ENCODE assay signal across 8 mouse cellular contexts in the genomic region with DNA sequence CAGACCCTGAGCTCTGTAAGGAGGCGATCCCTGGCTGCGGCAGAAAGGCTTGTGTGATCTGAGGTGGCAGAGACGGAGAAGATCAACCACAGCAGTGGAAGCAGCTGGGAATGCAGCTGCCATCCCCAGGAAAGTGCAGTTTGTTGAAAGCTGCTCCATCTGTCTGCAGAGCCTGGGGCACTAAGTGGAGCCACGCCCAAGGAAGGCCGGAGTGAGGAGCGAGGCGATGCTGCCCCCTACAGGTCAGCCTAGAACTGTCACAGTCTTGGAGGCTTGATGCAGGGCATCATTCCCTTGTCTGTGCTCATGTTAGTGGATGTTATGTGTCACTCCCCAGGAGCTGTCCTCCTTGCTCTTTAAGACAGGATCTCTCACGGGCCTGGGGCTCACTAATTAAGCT. TPM values are rescaled to one million over a fixed set of nuclear protein-coding genes. Genes with fewer than 3 reads are reported as not detected.
DNase-seq lines count a peak whose midpoint lies in the region; ATAC-seq and TF ChIP-seq lines count a peak whose summit lies in the region.

No protein-coding gene starts in this region.

- WGBS in forebrain, postnatal 0 days = 5% methylated on average over 8 of the region's 8 CpGs
- 7% methylated on average over 8 of the region's 8 CpGs for WGBS in lung, adult 2 months

- H3K4me2 ChIP-seq in forebrain, postnatal 0 days (ENCODE audit: low read depth) = 0 out of 2 replicates have a peak overlapping the region, but pooled peaks have one; percentile 6

- ATAC-seq in forebrain, postnatal 0 days = peak; percentile 97
- ATAC-seq in neutrophil, adult 5-6 weeks (ENCODE audit: extremely low read depth, insufficient number of reproducible peaks, low FRiP score, poor library complexity, severe bottlenecking) = peak; percentile 94

- no peak for TF ChIP-seq POLR2A in lung, adult 2 months (IDR thresholded peaks at IDR 0.05; ENCODE audit: borderline replicate concordance, extremely low read depth, low read depth, low read length)

- peak; percentile 98 for TF ChIP-seq CTCF in forebrain, postnatal 0 days (IDR thresholded peaks at IDR 0.05; ENCODE audit: low read depth)
- TF ChIP-seq CTCF in layer of hippocampus, adult 2 months (conservative IDR thresholded peaks at IDR 0.05) = peak; percentile 95
- TF ChIP-seq CTCF in lung, adult 2 months (IDR thresholded peaks at IDR 0.05; ENCODE audit: insufficient read depth, low read length) = peak; percentile 95

- no peaks in the 10 kb centered on the region for H3K9me3 ChIP-seq in ES-E14 (ENCODE audit: control insufficient read depth, insufficient read depth, low read depth, low read length)
- no peaks in the 10 kb centered on the region for H3K9me3 ChIP-seq in forebrain, postnatal 0 days (ENCODE audit: low read length)

- no peak overlapping the region for H3K4me3 ChIP-seq in ES-E14 (ENCODE audit: insufficient read depth in 1 of 2, low read depth in 1 of 2, low read length in 2 of 2, poor library complexity in 1 of 2, severe bottlenecking in 1 of 2)
- H3K4me3 ChIP-seq in forebrain, postnatal 0 days (ENCODE audit: low read depth, low read length) = no peak overlapping the region
- no peak overlapping the region for H3K4me3 ChIP-seq in layer of hippocampus, adult 2 months
- no peak overlapping the region for H3K4me3 ChIP-seq in lung, adult 2 months (replicated peaks; ENCODE audit: extremely low read depth, low read depth, low read length)

- no peaks in the 10 kb centered on the region for H3K27me3 ChIP-seq in forebrain, postnatal 0 days (ENCODE audit: insufficient read depth, low read length)

- no peaks in the 10 kb centered on the region for H3K36me3 ChIP-seq in ES-E14 (ENCODE audit: control insufficient read depth, insufficient read depth, low read length, poor library complexity, severe bottlenecking)
- no peaks in the 10 kb centered on the region for H3K36me3 ChIP-seq in forebrain, postnatal 0 days (ENCODE audit: insufficient read depth)

- H3K27ac ChIP-seq in ES-E14 (ENCODE audit: insufficient read depth, low read depth, low read length, poor library complexity, severe bottlenecking) = no peak overlapping the region
- H3K27ac ChIP-seq in forebrain, postnatal 0 days (ENCODE audit: low read depth, low read length) = no peak overlapping the region
- H3K27ac ChIP-seq in layer of hippocampus, adult 2 months = no peak overlapping the region

- peak; percentile 48 for DNase-seq in ES-E14 (ENCODE audit: low read depth, low spot score)
- peak; percentile 76 to 83 for DNase-seq in cerebellum, adult 18-20 months
- peak; percentile 93 for DNase-seq in forebrain, postnatal 0 days
- DNase-seq in heart, postnatal 4 days = peak; percentile 91
- DNase-seq in layer of hippocampus, adult 2 months (ENCODE audit: low spot score in 2 of 2) = peak; percentile 71 to 87
- DNase-seq in lung, adult 2 months = peak; percentile 83
- peak; percentile 67 for DNase-seq in testis, postnatal 14 days (ENCODE audit: low spot score)

- H3K9ac ChIP-seq in ES-E14 (ENCODE audit: insufficient read depth, low read depth, low read length, poor library complexity, severe bottlenecking) = no peak overlapping the region
- no peak overlapping the region for H3K9ac ChIP-seq in forebrain, postnatal 0 days

- in situ Hi-C loops in ES-E14 (cut with MboI; ENCODE audit: low sequenced_read_pairs in 2 of 2, unreplicated experiment in 2 of 2) = loop anchor here in 1 of 2 experiments (25.0 kb wide), 1 partner anchor 743 kb away; no protein-coding TSS in a partner anchor

- H3K4me1 ChIP-seq in ES-E14 (ENCODE audit: control insufficient read depth in 2 of 2, insufficient read depth in 2 of 2, low read length in 2 of 2, poor library complexity in 1 of 2) = no peaks in the 10 kb centered on the region
- H3K4me1 ChIP-seq in forebrain, postnatal 0 days (ENCODE audit: insufficient read depth) = no peaks in the 10 kb centered on the region
- H3K4me1 ChIP-seq in lung, adult 2 months (ENCODE audit: control insufficient read depth, insufficient read depth, low read length) = peaks cover 3% of the 10 kb centered on the region; the same call in 1 of the 2 replicates

TF ChIP-seq in ES-E14, 5 proteins besides CTCF, POLR2A, EP300 and RAD21:
- TF ChIP-seq HCFC1 (IDR thresholded peaks at IDR 0.05; ENCODE audit: borderline replicate concordance, insufficient read depth, low read length) (no peak), ZC3H11A (IDR thresholded peaks at IDR 0.05; ENCODE audit: borderline replicate concordance, low read depth, low read length) (peak; percentile 36; the same call in 1 of the 2 replicates)

RNA-seq across cellular contexts. Expression of gene Klhl25, which starts 32.5 kb away (rescaled TPM):
- total RNA-seq in ES-E14 (2012; rRNA removed) = 9.5 and 10.8 TPM in 2 replicates
- 37.0 and 41.2 TPM in 2 replicates for total RNA-seq in forebrain, postnatal 0 days (2014; rRNA removed)
- 16.6 and 18.5 TPM in 2 replicates for polyA plus RNA-seq in forebrain, postnatal 0 days (2015; fragmentation: Nextera tagmentation; extraction: Ambion mirVana)
- total RNA-seq in heart, postnatal 4 days (2021) = 10 to 100 TPM in 1 of 2 experiments, 1 to 10 TPM in 1; 9.6 to 12.2 TPM
- 1 to 10 TPM; 8.3 to 8.7 TPM for total RNA-seq in layer of hippocampus, adult 2 months (2021)
- 21.9 and 26.5 TPM in 2 replicates for polyA plus RNA-seq in lung, adult 2 months (2012; rRNA removed)
- total RNA-seq in neutrophil, adult 5-6 weeks (2017) = 12.5 and 16.1 TPM in 2 replicates
